Mouse (Mus musculus): ENCODE results near the gene Thap12. TPM values are rescaled to one million over a fixed set of nuclear protein-coding genes. Genes with fewer than 3 reads are reported as not detected.

Thap12 gene
- polyA plus RNA-seq, 1 experiment = 11.8 TPM

GRCm38 (mm10) chr7:98703365-98703881 is 520 bp downstream of the Thap12 start:
- Histone ChIP-seq H3K4me1 (replicated peaks; ENCODE audit: control insufficient read depth, insufficient read depth, low read length) (peaks cover 5% of the 10 kb centered on the region), H3K27ac (ENCODE audit: control insufficient read depth, insufficient read depth, low read length) (no peak overlapping the region), H3K4me3 (ENCODE audit: control insufficient read depth, insufficient read depth, low read length) (peak overlapping the region; percentile 67), H3K27me3 (ENCODE audit: control insufficient read depth, insufficient read depth, low read length) (no peaks in the 10 kb centered on the region), H3K36me3 (ENCODE audit: control insufficient read depth, insufficient read depth, low read length) (no peaks in the 10 kb centered on the region)
- TF ChIP-seq CTCF (IDR thresholded peaks at IDR 0.05; ENCODE audit: borderline replicate concordance, control insufficient read depth, extremely low read depth, insufficient read depth, low read length, poor library complexity) (peak; percentile 47; the same call in 1 of the 2 replicates), POLR2A (IDR thresholded peaks at IDR 0.05; ENCODE audit: control insufficient read depth, extremely low read depth, insufficient read depth, low read length, poor library complexity) (no peak)
- DNase-seq = peak; percentile 58
- WGBS = under 1% methylated on average over 38 of the region's 38 CpGs

- TF ChIP-seq CTCF (IDR thresholded peaks at IDR 0.05; ENCODE audit: borderline replicate concordance, control insufficient read depth, extremely low read depth, insufficient read depth, low read length, poor library complexity) (no peak), POLR2A (IDR thresholded peaks at IDR 0.05; ENCODE audit: control insufficient read depth, extremely low read depth, insufficient read depth, low read length, poor library complexity) (no peak)
- Histone ChIP-seq H3K4me1 (replicated peaks; ENCODE audit: control insufficient read depth, insufficient read depth, low read length) (peaks cover 5% of the 10 kb centered on the region), H3K36me3 (ENCODE audit: control insufficient read depth, insufficient read depth, low read length) (no peaks in the 10 kb centered on the region), H3K4me3 (ENCODE audit: control insufficient read depth, insufficient read depth, low read length) (no peak overlapping the region), H3K27me3 (ENCODE audit: control insufficient read depth, insufficient read depth, low read length) (no peaks in the 10 kb centered on the region), H3K27ac (ENCODE audit: control insufficient read depth, insufficient read depth, low read length) (no peak overlapping the region)
- WGBS = 30% methylated on average over 5 of the region's 5 CpGs
- DNase-seq = no peak
Observed at GRCm38 (mm10) chr7:98704276-98704675, 1.4 kb downstream of the Thap12 start.

GRCm38 (mm10) chr7:98713661-98714060 is 10.8 kb downstream of the Thap12 start:
- H3K4me3 ChIP-seq (ENCODE audit: control insufficient read depth, insufficient read depth, low read length) = no peak overlapping the region
- no peak overlapping the region for H3K27ac ChIP-seq (ENCODE audit: control insufficient read depth, insufficient read depth, low read length)
- H3K36me3 ChIP-seq (ENCODE audit: control insufficient read depth, insufficient read depth, low read length) = peaks cover 67% of the 10 kb centered on the region
- no peaks in the 10 kb centered on the region for H3K4me1 ChIP-seq (replicated peaks; ENCODE audit: control insufficient read depth, insufficient read depth, low read length)
- H3K27me3 ChIP-seq (ENCODE audit: control insufficient read depth, insufficient read depth, low read length) = no peaks in the 10 kb centered on the region
- no peak for TF ChIP-seq POLR2A (IDR thresholded peaks at IDR 0.05; ENCODE audit: control insufficient read depth, extremely low read depth, insufficient read depth, low read length, poor library complexity)
- no peak for TF ChIP-seq CTCF (IDR thresholded peaks at IDR 0.05; ENCODE audit: borderline replicate concordance, control insufficient read depth, extremely low read depth, insufficient read depth, low read length, poor library complexity)
- DNase-seq = no peak
- WGBS = 98% methylated on average over 3 of the region's 3 CpGs

- Histone ChIP-seq H3K4me1 (replicated peaks; ENCODE audit: control insufficient read depth, insufficient read depth, low read length) (no peaks in the 10 kb centered on the region), H3K27me3 (ENCODE audit: control insufficient read depth, insufficient read depth, low read length) (no peaks in the 10 kb centered on the region), H3K27ac (ENCODE audit: control insufficient read depth, insufficient read depth, low read length) (no peak overlapping the region), H3K4me3 (ENCODE audit: control insufficient read depth, insufficient read depth, low read length) (no peak overlapping the region), H3K36me3 (ENCODE audit: control insufficient read depth, insufficient read depth, low read length) (peaks cover 39% of the 10 kb centered on the region)
- 31% methylated on average over 3 of the region's 3 CpGs for WGBS
- TF ChIP-seq CTCF (IDR thresholded peaks at IDR 0.05; ENCODE audit: borderline replicate concordance, control insufficient read depth, extremely low read depth, insufficient read depth, low read length, poor library complexity) = no peak
- TF ChIP-seq POLR2A (IDR thresholded peaks at IDR 0.05; ENCODE audit: control insufficient read depth, extremely low read depth, insufficient read depth, low read length, poor library complexity) = no peak
- DNase-seq = peak; percentile 36
Observed at GRCm38 (mm10) chr7:98717438-98717837, 14.5 kb downstream of the Thap12 start.

GRCm38 (mm10) chr7:98719761-98720160 is 16.9 kb downstream of the Thap12 start:
- no peaks in the 10 kb centered on the region for H3K4me1 ChIP-seq (replicated peaks; ENCODE audit: control insufficient read depth, insufficient read depth, low read length)
- DNase-seq = no peak
- no peak overlapping the region for H3K4me3 ChIP-seq (ENCODE audit: control insufficient read depth, insufficient read depth, low read length)
- no peak for TF ChIP-seq CTCF (IDR thresholded peaks at IDR 0.05; ENCODE audit: borderline replicate concordance, control insufficient read depth, extremely low read depth, insufficient read depth, low read length, poor library complexity)
- TF ChIP-seq POLR2A (IDR thresholded peaks at IDR 0.05; ENCODE audit: control insufficient read depth, extremely low read depth, insufficient read depth, low read length, poor library complexity) = no peak
- no peaks in the 10 kb centered on the region for H3K27me3 ChIP-seq (ENCODE audit: control insufficient read depth, insufficient read depth, low read length)
- 91% methylated on average over 3 of the region's 3 CpGs for WGBS
- peaks cover 20% of the 10 kb centered on the region for H3K36me3 ChIP-seq (ENCODE audit: control insufficient read depth, insufficient read depth, low read length)
- H3K27ac ChIP-seq (ENCODE audit: control insufficient read depth, insufficient read depth, low read length) = no peak overlapping the region

- no peak for DNase-seq
- H3K27ac ChIP-seq (ENCODE audit: control insufficient read depth, insufficient read depth, low read length) = no peak overlapping the region
- no peaks in the 10 kb centered on the region for H3K27me3 ChIP-seq (ENCODE audit: control insufficient read depth, insufficient read depth, low read length)
- H3K4me3 ChIP-seq (ENCODE audit: control insufficient read depth, insufficient read depth, low read length) = no peak overlapping the region
- peaks cover 12% of the 10 kb centered on the region for H3K36me3 ChIP-seq (ENCODE audit: control insufficient read depth, insufficient read depth, low read length)
- 86% methylated on average over 3 of the region's 3 CpGs for WGBS
- no peaks in the 10 kb centered on the region for H3K4me1 ChIP-seq (replicated peaks; ENCODE audit: control insufficient read depth, insufficient read depth, low read length)
- TF ChIP-seq POLR2A (IDR thresholded peaks at IDR 0.05; ENCODE audit: control insufficient read depth, extremely low read depth, insufficient read depth, low read length, poor library complexity) (no peak), CTCF (IDR thresholded peaks at IDR 0.05; ENCODE audit: borderline replicate concordance, control insufficient read depth, extremely low read depth, insufficient read depth, low read length, poor library complexity) (no peak)
Observed at GRCm38 (mm10) chr7:98720731-98721130, 17.8 kb downstream of the Thap12 start.

GRCm38 (mm10) chr7:98721172-98721571 is 18.3 kb downstream of the Thap12 start:
- Histone ChIP-seq H3K27ac (ENCODE audit: control insufficient read depth, insufficient read depth, low read length) (no peak overlapping the region), H3K36me3 (ENCODE audit: control insufficient read depth, insufficient read depth, low read length) (peaks cover 8% of the 10 kb centered on the region), H3K27me3 (ENCODE audit: control insufficient read depth, insufficient read depth, low read length) (no peaks in the 10 kb centered on the region), H3K4me3 (ENCODE audit: control insufficient read depth, insufficient read depth, low read length) (no peak overlapping the region), H3K4me1 (replicated peaks; ENCODE audit: control insufficient read depth, insufficient read depth, low read length) (no peaks in the 10 kb centered on the region)
- 83% methylated on average over 5 of the region's 5 CpGs for WGBS
- no peak for DNase-seq
- TF ChIP-seq POLR2A (IDR thresholded peaks at IDR 0.05; ENCODE audit: control insufficient read depth, extremely low read depth, insufficient read depth, low read length, poor library complexity) (no peak), CTCF (IDR thresholded peaks at IDR 0.05; ENCODE audit: borderline replicate concordance, control insufficient read depth, extremely low read depth, insufficient read depth, low read length, poor library complexity) (no peak)

Data from thymus, adult 2 months (tissue).